Mouse (Mus musculus) testis, adult 2 months (tissue): ENCODE results near the gene Ly6g5c. TPM values are rescaled to one million over a fixed set of nuclear protein-coding genes. Genes with fewer than 3 reads are reported as not detected.

Source experiments
- H3K27ac ChIP-seq: fragments of 200-500 bp; 2 replicates; pipeline ENCODE4 v1.5.1; 2012; ENCODE audit warnings: low read depth, low read length; ENCODE audit not compliant: control insufficient read depth, insufficient read depth
- H3K27me3 ChIP-seq: fragments of 200-500 bp; 2 replicates; pipeline ENCODE4 v1.6.1; 2012; ENCODE audit warnings: mild to moderate bottlenecking, low read length, moderate library complexity; ENCODE audit not compliant: control insufficient read depth, insufficient read depth
- H3K36me3 ChIP-seq: fragments of 200-500 bp; 2 replicates; pipeline ENCODE4 v1.6.1; 2012; ENCODE audit warnings: mild to moderate bottlenecking, low read length; ENCODE audit not compliant: control insufficient read depth, insufficient read depth
- H3K4me1 ChIP-seq: fragments of 200-500 bp; 2 replicates; pipeline ENCODE4 v1.6.1; 2012; ENCODE audit warnings: low read length; ENCODE audit not compliant: control insufficient read depth, insufficient read depth
- H3K4me3 ChIP-seq: fragments of 200-500 bp; 2 replicates; pipeline ENCODE4 v1.5.1; 2012; ENCODE audit warnings: low read depth, mild to moderate bottlenecking, low read length, moderate library complexity, mixed read lengths; ENCODE audit not compliant: control insufficient read depth
- CTCF ChIP-seq: fragments of 200-500 bp; IDR thresholded peaks from 2 replicates; pipeline ENCODE4 v1.5.1; 2012; ENCODE audit warnings: low read depth, mild to moderate bottlenecking, inconsistent platforms, low read length, moderate library complexity; ENCODE audit not compliant: control insufficient read depth, insufficient read depth, insufficient replicate concordance
- POLR2A ChIP-seq: fragments of 200-500 bp; IDR thresholded peaks from 2 replicates; pipeline ENCODE4 v1.6.1; 2012; ENCODE audit warnings: low read depth, mild to moderate bottlenecking, inconsistent platforms, low read length, moderate library complexity; ENCODE audit not compliant: control insufficient read depth
- polyA plus RNA-seq: library from polyadenylated mRNA; depleted of rRNA; stranded (reverse); fragments of >200 nt; gene quantifications from 2 replicates; pipeline ENCODE4 v1.2.3, GENCODE M21; 2012

Ly6g5c gene
- polyA plus RNA-seq, 1 experiment = 0.54 TPM

DNA sequence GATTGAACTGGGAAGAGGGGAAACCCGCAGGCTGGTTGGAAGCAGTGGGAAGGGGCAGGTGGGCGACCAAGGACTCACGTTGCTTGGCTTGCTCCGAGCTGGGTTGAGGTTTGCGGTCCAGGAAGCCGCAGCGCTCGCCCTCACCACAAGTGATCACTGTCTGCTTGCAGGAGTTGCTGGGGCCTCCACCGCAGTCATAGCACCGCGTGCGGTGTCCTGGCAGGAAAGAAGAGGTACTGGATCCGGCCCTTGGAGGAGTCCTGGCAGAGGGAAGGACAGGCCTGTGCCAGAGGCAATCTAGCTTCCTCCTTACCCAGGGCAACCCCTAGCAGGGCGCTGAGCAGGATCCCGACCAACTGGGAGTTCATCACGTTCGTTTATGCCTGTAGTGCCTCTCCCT is 34.0 kb upstream of the Ly6g5c start:
- H3K27ac ChIP-seq = no peak overlapping the region
- H3K4me3 ChIP-seq = no peak overlapping the region
- peaks cover 2% of the 10 kb centered on the region for H3K4me1 ChIP-seq
- no peaks in the 10 kb centered on the region for H3K27me3 ChIP-seq
- TF ChIP-seq POLR2A (no peak), CTCF (no peak)
- H3K36me3 ChIP-seq = no peaks in the 10 kb centered on the region

DNA sequence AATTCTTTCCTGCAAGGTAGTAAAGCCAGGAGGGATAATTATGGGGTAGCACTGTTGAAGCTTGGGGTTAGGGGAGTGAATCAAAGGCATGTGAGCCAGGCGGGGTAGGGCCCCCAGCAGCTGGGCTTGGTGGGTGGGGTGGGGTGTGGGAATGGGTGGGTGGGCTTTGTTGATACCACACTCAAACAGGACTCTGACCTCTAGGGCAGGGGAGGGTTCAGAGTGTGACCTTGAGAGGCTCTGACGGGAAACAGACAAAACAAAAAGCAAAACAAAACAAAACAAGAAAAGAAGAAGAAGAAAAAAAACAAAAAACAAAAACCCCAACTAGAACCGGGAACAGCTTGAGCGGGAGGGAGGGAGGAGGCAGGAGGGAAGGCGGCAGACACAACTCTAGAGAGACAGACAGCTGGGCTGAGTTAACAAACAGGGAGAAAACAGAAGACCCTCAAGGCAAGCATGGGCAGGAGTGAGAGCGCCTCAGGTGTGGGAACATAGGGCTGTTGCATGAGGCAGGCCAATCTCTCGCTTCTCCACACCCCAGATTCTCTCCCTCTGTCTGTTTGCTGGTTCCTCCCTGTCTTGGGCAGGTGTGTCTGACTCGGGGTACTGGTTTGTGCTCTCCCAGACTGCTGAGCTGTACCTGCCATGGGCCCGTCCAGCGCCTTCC is 31.4 kb upstream of the Ly6g5c start, which contains the start of gene Ly6g6e:
TSS of gene Ly6g6e (plus strand) at position 396 of the 670 bp plus-strand sequence.
- TF ChIP-seq CTCF = no peak
- TF ChIP-seq POLR2A = no peak
- Histone ChIP-seq H3K4me3 (no peak within 1 kb of the TSS), H3K36me3 (no peaks in the 10 kb centered on the region), H3K27ac (peak within 1 kb of the TSS; percentile 44), H3K27me3 (no peaks in the 10 kb centered on the region), H3K4me1 (peaks cover 4% of the 10 kb centered on the region)

DNA sequence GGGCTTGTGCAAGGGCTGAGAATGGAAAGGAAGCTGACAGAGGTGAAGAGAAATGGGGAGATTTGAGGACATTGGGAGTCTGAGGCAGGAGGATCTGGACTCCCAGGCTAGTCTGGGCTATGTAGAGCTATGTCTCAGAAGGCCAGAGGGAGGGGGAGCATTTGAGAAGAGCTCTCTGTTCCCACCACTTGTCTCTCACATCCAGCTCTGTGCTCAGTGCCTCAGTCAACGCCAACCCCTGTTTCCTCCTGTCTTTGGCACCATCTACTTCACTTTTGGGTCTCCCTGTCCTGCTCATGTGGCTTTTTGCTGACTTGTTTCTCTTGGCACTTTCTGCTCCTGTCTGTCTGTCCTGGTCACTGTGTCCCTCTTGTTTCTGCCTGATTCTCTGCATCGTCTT is 30.8 kb upstream of the Ly6g5c start:
- Histone ChIP-seq H3K4me3 (no peak overlapping the region), H3K4me1 (peaks cover 4% of the 10 kb centered on the region), H3K36me3 (no peaks in the 10 kb centered on the region), H3K27ac (no peak overlapping the region), H3K27me3 (no peaks in the 10 kb centered on the region)
- no peak for TF ChIP-seq CTCF
- TF ChIP-seq POLR2A = no peak

DNA sequence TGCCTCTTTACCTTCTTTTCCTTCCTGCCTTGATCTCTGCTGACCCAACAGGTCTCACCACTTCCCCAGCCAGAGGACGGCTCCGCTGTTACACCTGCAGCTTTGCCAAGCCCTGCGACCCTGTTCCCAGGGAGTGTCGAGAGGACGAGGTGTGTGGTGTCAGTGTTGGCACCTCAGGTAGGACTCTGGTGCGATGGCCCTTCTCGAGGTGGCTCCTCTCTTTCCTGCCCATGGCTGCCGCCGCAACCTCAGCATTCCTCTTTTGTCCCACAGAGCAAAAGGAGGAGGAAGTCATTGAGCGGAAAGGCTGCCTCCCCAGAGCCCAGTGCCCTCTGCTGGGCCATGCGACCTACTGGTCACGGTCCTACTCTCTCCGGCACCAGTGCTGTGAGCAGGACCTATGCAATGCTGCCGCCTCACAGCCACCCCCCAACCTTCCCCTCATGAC is 30.3 kb upstream of the Ly6g5c start, which contains the start of gene Ly6g6d:
TSS of gene Ly6g6d (minus strand) at position 280 of the 448 bp plus-strand sequence.
- TF ChIP-seq CTCF (peak; percentile 43; the same call in 1 of the 2 replicates), POLR2A (no peak)
- H3K27ac ChIP-seq = peak within 1 kb of the TSS; percentile 44
- H3K4me3 ChIP-seq = no peak within 1 kb of the TSS
- H3K27me3 ChIP-seq = no peaks in the 10 kb centered on the region
- H3K36me3 ChIP-seq = no peaks in the 10 kb centered on the region
- H3K4me1 ChIP-seq = peaks cover 4% of the 10 kb centered on the region

DNA sequence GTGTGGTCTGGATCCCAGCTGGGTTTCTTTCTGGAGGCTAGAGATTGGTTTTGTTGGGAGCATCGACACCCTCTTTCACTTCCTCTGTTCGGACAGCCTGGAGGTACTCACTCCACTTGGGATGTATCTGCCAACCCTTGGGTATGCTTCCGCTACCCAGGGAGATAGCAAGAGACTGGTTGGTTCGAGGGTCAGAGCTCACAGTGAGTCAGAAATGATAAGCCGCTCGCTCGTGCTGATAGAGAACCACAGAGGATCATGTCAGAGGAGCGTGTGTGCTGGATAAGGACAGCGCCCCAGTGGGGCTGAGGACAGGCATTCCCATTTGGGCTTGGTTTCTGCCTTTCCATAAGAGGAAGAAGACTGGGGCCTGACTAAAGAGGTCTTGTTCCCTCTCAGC is 28.3 kb upstream of the Ly6g5c start:
- TF ChIP-seq POLR2A (no peak), CTCF (no peak)
- H3K27me3 ChIP-seq = no peaks in the 10 kb centered on the region
- peaks cover 2% of the 10 kb centered on the region for H3K4me1 ChIP-seq
- no peak overlapping the region for H3K27ac ChIP-seq
- no peaks in the 10 kb centered on the region for H3K36me3 ChIP-seq
- no peak overlapping the region for H3K4me3 ChIP-seq

DNA sequence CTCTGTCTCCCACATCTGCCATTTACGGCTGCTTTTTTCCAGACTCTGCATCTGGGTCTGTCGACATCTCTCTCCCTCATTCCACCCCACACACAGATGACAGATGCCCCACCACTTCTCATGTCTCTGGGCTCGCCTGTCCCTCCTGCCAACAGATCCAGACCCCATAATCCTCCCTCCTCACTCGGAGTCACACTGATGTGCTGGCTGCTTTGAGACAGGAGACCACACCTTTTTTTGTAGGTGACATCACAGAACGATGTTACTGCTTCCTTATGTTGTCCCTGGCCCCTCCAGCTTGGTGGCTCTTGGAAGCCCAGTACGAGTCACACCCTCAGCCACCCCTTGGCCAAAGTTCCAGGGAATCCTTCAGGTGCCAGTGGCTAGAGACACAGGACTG is 27.8 kb upstream of the Ly6g5c start:
- no peak for TF ChIP-seq CTCF
- TF ChIP-seq POLR2A = no peak
- no peaks in the 10 kb centered on the region for H3K36me3 ChIP-seq
- H3K27me3 ChIP-seq = no peaks in the 10 kb centered on the region
- H3K4me3 ChIP-seq = no peak overlapping the region
- H3K27ac ChIP-seq = no peak overlapping the region
- peaks cover 2% of the 10 kb centered on the region for H3K4me1 ChIP-seq

DNA sequence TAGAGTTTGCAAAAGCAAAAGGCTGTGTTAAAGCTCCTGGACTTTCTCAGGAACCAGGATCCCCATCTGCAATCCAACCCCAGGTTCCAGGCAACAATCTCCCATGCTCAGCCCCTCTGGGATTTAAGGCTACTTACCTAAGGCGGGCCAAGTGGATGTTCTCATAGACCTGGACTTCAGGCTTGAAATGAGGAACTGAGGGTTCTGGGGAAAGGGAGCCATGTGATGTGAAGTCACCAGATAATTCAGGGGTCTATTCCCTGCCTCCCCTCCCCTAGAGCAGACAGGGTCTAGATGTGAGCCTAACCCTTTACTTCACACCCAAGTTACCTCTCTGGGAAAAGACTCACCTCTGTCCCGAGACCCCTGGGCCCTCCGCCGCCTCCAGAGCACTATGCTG is 27.4 kb upstream of the Ly6g5c start:
- Histone ChIP-seq H3K27me3 (no peaks in the 10 kb centered on the region), H3K27ac (no peak overlapping the region), H3K4me3 (no peak overlapping the region), H3K36me3 (no peaks in the 10 kb centered on the region), H3K4me1 (peaks cover 2% of the 10 kb centered on the region)
- TF ChIP-seq CTCF (no peak), POLR2A (no peak)

DNA sequence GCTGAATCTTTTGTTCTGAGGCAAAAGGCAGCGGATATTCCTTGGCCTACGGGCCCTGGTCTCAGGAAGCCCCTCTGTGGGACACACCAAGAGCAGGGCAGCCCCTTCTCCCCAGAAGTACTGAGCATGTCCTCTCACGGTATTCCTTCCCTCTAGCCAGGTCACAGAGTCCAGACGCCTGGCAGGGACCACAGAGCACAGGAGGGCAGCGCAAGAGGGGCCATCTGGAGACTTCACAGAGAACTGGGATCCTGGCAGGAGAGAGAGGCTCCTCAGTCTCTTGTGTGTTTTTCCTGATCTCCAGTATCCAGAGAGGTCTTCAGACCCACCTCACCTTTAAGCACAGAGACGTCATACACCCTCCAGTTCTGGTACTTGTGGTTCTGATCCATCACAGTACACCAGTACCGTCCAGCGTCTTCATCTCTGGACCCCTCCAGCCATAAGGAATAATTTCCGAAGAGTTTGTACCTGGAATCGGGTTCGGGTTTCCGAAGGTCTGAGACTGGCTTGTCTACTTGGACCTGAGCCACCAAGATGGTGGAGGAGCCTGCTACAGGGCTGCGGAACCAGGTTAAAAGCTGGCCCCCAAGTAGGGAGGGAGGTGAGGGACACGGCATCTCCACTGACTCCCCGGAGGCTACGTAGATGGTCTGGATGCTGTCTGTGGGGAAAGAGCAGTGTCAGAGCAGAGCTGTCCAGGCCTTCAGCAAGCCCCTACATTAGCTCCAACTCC is 25.1 kb upstream of the Ly6g5c start:
- Histone ChIP-seq H3K36me3 (no peaks in the 10 kb centered on the region), H3K4me1 (peaks cover 2% of the 10 kb centered on the region; the same call in 1 of the 2 replicates), H3K27ac (no peak overlapping the region), H3K4me3 (no peak overlapping the region), H3K27me3 (no peaks in the 10 kb centered on the region)
- no peak for TF ChIP-seq POLR2A
- TF ChIP-seq CTCF = no peak
